Mouse (Mus musculus): ENCODE measurements around the gene Gm14698. TPM values are rescaled to one million over a fixed set of nuclear protein-coding genes. Genes with fewer than 3 reads are reported as not detected.
"Not testable (repeated sequence)": the region's sequence is repeated elsewhere in the genome, so short reads cannot be mapped to it uniquely, and the experiment has no call there.

The Gm14698 gene
- 1 to 10 TPM in 2 of 4 experiments, under 1 TPM in 2; 0.50 to 1.5 (median 1.1) TPM for total RNA-seq (2022)

DNA sequence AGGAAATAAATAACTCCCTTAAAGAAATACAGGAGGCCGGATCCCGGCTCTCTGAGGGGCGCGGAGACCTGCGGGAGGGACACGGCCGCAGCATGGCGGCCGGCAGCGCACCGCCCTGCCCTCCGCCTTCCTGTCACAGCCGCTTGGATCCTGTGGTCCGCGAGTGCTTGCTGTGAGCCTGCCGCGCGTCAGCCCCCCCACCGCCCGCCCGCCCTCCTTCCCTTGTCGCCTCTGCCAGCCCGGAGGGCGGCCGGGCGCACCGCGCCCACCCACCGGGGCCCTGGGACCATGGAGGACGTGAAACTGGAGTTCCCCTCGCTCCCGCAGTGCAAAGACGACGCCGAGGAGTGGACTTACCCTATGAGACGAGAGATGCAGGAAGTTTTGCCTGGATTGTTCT is at the start of gene Gm14698:
Gm14698 (plus strand) TSS at position 35 of the 400 bp plus-strand sequence.
- not testable (repeated sequence) for DNase-seq (ENCODE audit: low spot score in 2 of 2)

DNA sequence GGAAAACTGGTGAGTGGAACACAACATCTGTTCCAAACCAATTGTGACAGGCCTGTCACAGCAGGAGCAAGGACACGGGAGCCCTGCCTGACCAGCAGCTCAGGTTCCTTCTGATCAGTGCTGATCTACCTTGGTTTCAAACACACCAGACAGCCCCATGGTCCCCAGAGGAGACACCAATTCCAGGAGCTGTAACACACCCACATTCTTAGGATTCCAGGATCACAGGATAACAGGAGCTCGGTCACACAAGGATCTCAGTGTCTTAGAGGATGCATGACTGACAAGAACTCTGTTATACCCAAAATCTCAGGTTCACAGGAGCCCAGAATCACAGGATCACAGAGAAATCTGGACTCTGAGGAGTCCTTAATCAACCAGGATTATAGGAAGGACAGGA is 444 bp upstream of the Gm14698 start:
- DNase-seq (ENCODE audit: low spot score in 2 of 2), result not testable (repeated sequence)

DNA sequence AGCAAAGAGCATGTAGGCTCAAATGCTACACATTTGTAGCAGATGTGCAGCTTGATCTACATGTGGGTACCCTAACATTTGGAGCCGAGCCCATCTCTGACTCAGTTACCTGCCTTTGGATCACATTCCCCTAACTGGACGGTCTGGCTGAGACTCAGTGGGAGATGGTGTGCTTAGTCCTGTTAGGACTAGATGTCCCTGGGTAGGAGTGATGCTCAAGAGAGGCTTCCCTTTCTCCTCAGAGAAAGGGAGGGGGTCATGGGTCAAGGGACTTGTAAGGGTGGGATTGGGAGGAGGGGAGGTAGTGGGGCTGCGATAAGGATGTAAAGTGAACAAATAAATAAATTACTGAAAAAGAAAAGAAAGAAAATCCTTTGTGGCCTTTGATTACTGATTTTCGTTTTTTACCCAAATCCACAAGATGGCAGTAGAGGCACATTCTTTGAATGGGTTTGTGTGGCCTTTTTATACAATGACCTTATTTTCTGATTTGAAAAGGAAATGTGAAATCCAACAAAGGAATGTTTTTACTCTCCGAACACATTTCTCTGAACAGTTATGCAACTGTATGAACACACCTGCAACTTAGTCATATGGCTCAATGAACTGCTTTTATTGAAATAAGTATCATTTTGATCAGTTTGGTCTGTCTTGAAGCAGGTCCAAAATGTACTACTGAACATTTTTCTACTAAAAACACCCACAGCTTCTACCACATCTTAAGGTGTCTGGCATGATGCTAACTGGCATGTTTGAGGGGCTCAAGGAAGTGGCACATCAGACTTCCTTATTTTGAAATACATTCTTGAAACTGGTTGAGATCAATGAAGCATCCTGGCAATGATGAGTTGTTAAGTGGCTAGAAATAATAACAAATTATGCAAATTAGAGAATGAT is 18.9 kb downstream of the Gm14698 start:
- DNase-seq (ENCODE audit: low spot score in 2 of 2), result no peak

DNA sequence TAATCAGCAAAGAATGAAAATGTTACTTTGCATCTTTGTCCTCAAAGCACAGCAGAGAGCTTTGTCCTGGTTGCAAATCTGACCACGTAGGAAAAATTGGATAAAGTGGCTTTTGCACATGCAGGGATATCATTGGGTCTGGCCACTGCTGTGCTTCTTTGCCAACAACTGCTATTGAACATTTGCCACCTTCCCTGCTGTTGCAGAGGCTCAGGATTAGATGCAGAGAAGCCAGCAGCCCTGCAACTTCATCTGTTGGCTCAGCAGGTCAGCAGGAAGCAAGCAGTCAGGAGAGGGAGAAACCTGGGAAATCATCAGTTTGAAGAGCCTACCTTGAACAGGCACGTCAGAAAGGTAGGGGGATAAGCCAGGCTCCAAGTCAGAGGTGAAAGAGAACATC is 44.3 kb downstream of the Gm14698 start:
- no peak for DNase-seq (ENCODE audit: low spot score in 2 of 2)

Other genes starting within 250 kb of the Gm14698 start
- 10 to 100 TPM; 55.5 to 64.4 (median 57.9) TPM for gene Fmr1, start 142.6 kb upstream of the Gm14698 start, total RNA-seq (2022)
- gene Fmr1nb, start 59.3 kb upstream of the Gm14698 start, total RNA-seq (2022), result under 1 TPM in 1 of 4 experiments, not detected in 3; 0.59 TPM
- not detected for gene Gm6812, start 72.0 kb downstream of the Gm14698 start, total RNA-seq (2022)